Mouse (Mus musculus): Measurements from ENCODE around the gene Bub1b.

- TF ChIP-seq POLR2A (IDR thresholded peaks at IDR 0.05; ENCODE audit: low read depth, low read length) (no peak), CTCF (conservative IDR thresholded peaks at IDR 0.05; ENCODE audit: insufficient read depth, insufficient read length, low read depth, low read length) (no peak)
These were observed 63.9 kb downstream of the Bub1b start for GRCm38 (mm10) chr2:118661891-118662290.
